Mouse (Mus musculus): ENCODE measurements around the gene Prss43. TPM values are rescaled to one million over a fixed set of nuclear protein-coding genes. Genes with fewer than 3 reads are reported as not detected.
"Not testable (repeated sequence)": the region's sequence is repeated elsewhere in the genome, so short reads cannot be mapped to it uniquely, and the experiment has no call there.

The Prss43 gene
- polyA plus RNA-seq, 1 experiment from 2014 or later = not detected

DNA sequence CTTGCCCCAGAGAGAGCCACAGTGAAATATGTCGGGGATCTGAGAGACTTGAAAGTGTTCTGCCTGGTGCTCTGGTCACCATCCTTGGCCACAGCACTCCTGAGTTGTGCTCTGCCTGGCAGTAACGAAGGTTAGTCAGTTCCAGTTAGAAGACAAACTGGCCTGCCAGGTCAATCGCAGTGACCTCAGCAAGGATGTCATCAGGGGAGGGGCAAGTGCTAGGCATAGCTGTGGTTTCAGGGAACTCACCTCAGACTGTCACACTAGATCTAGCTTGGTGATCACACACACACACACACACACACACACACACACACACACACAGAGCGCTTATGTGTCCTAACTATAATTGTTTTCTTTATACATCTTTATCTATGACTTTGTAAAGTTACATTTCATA, 23.2 kb upstream of the Prss43 start:
- 73% methylated on average over 4 of the region's 4 CpGs for WGBS
- Histone ChIP-seq H3K9ac (replicated peaks) (no peak overlapping the region), H3K27me3 (no peaks in the 10 kb centered on the region), H3K4me2 (replicated peaks) (no peak overlapping the region), H3K4me3 (no peak overlapping the region), H3K36me3 (no peaks in the 10 kb centered on the region), H3K27ac (replicated peaks) (no peak overlapping the region), H3K9me3 (no peaks in the 10 kb centered on the region), H3K4me1 (no peaks in the 10 kb centered on the region)
- ATAC-seq (replicated peaks) = no peak

DNA sequence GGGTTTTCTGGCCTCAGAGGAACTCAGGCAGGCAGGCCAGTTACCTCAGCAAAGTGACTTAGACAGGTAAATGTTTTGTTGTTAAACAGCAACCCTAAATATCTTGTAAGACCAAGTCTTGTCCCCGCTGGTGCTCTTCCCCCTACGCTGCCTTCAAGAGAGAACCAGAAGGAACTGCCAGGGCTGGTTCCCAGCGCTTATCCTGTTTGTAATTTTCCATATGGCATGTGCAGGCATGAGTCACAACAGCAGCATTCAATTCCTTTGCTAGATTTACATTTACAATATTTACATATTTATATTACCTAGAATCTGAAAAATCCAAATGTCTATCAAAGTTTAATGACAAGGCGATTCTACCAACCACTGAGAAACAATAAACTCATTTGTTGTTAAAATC, 16.4 kb upstream of the Prss43 start:
- H3K4me2 ChIP-seq (replicated peaks) = no peak overlapping the region
- WGBS = 81% methylated on average over 4 of the region's 4 CpGs
- H3K36me3 ChIP-seq = no peaks in the 10 kb centered on the region
- no peak overlapping the region for H3K4me3 ChIP-seq
- no peaks in the 10 kb centered on the region for H3K4me1 ChIP-seq
- H3K27me3 ChIP-seq = no peaks in the 10 kb centered on the region
- no peak for ATAC-seq (replicated peaks)
- H3K9me3 ChIP-seq = no peaks in the 10 kb centered on the region
- no peak overlapping the region for H3K9ac ChIP-seq (replicated peaks)
- H3K27ac ChIP-seq (replicated peaks) = no peak overlapping the region

DNA sequence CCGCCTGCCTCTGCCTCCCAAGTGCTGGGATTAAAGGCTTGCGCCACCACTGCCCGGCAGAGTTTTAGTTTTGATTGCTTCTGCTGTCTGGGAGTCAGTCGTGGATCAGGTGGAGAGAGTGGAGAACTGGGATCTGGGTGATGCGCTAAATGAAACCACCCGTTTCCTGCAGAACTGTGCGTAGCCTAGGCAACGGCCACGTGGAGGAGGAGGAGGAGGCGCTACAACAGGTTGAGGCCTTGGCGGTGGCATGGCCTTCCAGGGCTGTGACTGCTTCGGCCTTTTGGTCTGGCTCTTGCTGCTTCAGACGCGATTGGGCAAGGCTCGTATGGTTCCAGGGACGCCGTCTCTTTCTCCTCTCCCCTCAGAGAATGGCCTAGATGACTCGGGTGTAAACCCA, 12.7 kb upstream of the Prss43 start, which contains the start of gene Prss44:
Gene Prss44 (plus strand): TSS at position 206 of the 400 bp plus-strand sequence.
- H3K4me2 ChIP-seq (replicated peaks) = no peak within 1 kb of the TSS
- H3K27me3 ChIP-seq = no peaks in the 10 kb centered on the region
- H3K27ac ChIP-seq (replicated peaks) = no peak within 1 kb of the TSS
- no peaks in the 10 kb centered on the region for H3K36me3 ChIP-seq
- no peaks in the 10 kb centered on the region for H3K9me3 ChIP-seq
- WGBS = 71% methylated on average over 18 of the region's 18 CpGs
- H3K4me1 ChIP-seq = no peaks in the 10 kb centered on the region
- no peak within 1 kb of the TSS for H3K9ac ChIP-seq (replicated peaks)
- no peak for ATAC-seq (replicated peaks)
- H3K4me3 ChIP-seq = no peak within 1 kb of the TSS

DNA sequence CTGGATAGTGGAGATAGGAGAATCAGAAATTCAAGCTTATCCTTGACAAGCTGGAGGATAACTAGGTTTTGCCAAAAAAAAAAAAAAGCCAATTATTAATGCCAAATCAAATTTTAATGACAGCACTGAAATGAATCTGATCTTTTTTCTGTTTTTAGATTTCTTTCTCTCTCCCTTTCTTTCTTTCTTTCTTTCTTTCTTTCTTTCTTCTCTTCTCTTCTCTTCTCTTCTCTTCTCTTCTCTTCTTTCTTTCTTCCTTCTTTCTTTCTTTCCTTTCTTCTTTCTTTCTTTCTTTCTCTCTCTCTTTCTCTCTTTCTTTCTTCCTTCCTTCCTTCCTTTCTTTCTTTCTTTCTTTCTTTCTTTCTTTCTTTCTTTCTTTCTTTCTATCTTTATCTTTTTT, 5.9 kb upstream of the Prss43 start:
- H3K36me3 ChIP-seq; H3K4me1 ChIP-seq; H3K27ac ChIP-seq (replicated peaks): not testable (repeated sequence)

GRCm38 (mm10) chr9:110821436-110821835, 5.1 kb upstream of the Prss43 start:
- H3K27me3 ChIP-seq = no peaks in the 10 kb centered on the region
- H3K4me2 ChIP-seq (replicated peaks) = no peak overlapping the region
- ATAC-seq (replicated peaks) = no peak
- no peak overlapping the region for H3K4me3 ChIP-seq
- no peaks in the 10 kb centered on the region for H3K9me3 ChIP-seq
- 0 out of 2 replicates have a peak, but pooled peaks cover 4% of the 10 kb centered on the region for H3K4me1 ChIP-seq
- no peaks in the 10 kb centered on the region for H3K36me3 ChIP-seq
- H3K27ac ChIP-seq (replicated peaks) = no peak overlapping the region
- WGBS = 86% methylated on average over 7 of the region's 7 CpGs
- no peak overlapping the region for H3K9ac ChIP-seq (replicated peaks)

More for the DNA sequence above, 5.9 kb upstream of the Prss43 start:
- not testable (repeated sequence) for H3K9ac ChIP-seq (replicated peaks); H3K27me3 ChIP-seq; H3K4me3 ChIP-seq; H3K9me3 ChIP-seq; H3K4me2 ChIP-seq (replicated peaks); ATAC-seq (replicated peaks)

- Histone ChIP-seq H3K27me3 (no peaks in the 10 kb centered on the region), H3K27ac (replicated peaks) (no peak overlapping the region), H3K4me3 (no peak overlapping the region), H3K4me1 (0 out of 2 replicates have a peak, but pooled peaks cover 4% of the 10 kb centered on the region), H3K9me3 (no peaks in the 10 kb centered on the region), H3K36me3 (no peaks in the 10 kb centered on the region), H3K4me2 (replicated peaks) (no peak overlapping the region), H3K9ac (replicated peaks) (no peak overlapping the region)
- ATAC-seq (replicated peaks) = no peak
- 75% methylated on average over 4 of the region's 4 CpGs for WGBS
Measured at GRCm38 (mm10) chr9:110825426-110825825, 1.1 kb upstream of the Prss43 start.

GRCm38 (mm10) chr9:110825832-110826231, 658 bp upstream of the Prss43 start:
- no peaks in the 10 kb centered on the region for H3K36me3 ChIP-seq
- 82% methylated on average over 7 of the region's 7 CpGs for WGBS
- no peak overlapping the region for H3K9ac ChIP-seq (replicated peaks)
- no peaks in the 10 kb centered on the region for H3K9me3 ChIP-seq
- H3K4me2 ChIP-seq (replicated peaks) = no peak overlapping the region
- H3K4me1 ChIP-seq = 0 out of 2 replicates have a peak, but pooled peaks cover 4% of the 10 kb centered on the region
- ATAC-seq (replicated peaks) = no peak
- H3K27ac ChIP-seq (replicated peaks) = no peak overlapping the region
- H3K27me3 ChIP-seq = no peaks in the 10 kb centered on the region
- no peak overlapping the region for H3K4me3 ChIP-seq

DNA sequence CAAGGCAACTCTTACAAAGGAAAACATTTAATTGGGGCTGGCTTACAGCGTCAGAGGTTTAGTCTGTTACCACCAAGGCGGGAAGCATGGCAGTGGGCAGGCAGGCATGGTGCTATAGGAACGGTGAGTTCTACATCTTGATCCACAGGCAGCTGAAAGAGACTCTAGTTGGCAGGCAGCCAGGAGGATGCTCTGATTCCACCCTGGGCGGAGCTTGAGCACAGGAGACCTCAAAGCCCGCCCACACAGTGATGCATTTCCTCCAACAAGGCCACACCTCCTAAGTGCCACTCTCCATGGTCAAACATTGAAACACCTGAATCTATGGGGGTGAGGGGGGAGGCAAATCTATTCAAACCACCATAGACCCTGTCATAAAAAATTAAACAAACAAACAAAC, 6.5 kb downstream of the Prss43 start:
- Histone ChIP-seq H3K4me3 (no peak overlapping the region), H3K4me2 (replicated peaks) (no peak overlapping the region), H3K9ac (replicated peaks) (no peak overlapping the region), H3K36me3 (no peaks in the 10 kb centered on the region), H3K9me3 (no peaks in the 10 kb centered on the region), H3K4me1 (no peaks in the 10 kb centered on the region), H3K27me3 (no peaks in the 10 kb centered on the region), H3K27ac (replicated peaks) (no peak overlapping the region)
- no peak for ATAC-seq (replicated peaks)
- WGBS = 79% methylated on average over 5 of the region's 5 CpGs

- WGBS = 76% methylated on average over 19 of the region's 19 CpGs
- no peaks in the 10 kb centered on the region for H3K27me3 ChIP-seq
- ATAC-seq (replicated peaks) = no peak
- no peak within 1 kb of the TSS for H3K27ac ChIP-seq (replicated peaks)
- H3K4me3 ChIP-seq = no peak within 1 kb of the TSS
- H3K36me3 ChIP-seq = no peaks in the 10 kb centered on the region
- H3K4me2 ChIP-seq (replicated peaks) = no peak within 1 kb of the TSS
- no peaks in the 10 kb centered on the region for H3K9me3 ChIP-seq
- H3K4me1 ChIP-seq = no peaks in the 10 kb centered on the region
- no peak within 1 kb of the TSS for H3K9ac ChIP-seq (replicated peaks)
Measured at GRCm38 (mm10) chr9:110834411-110834810, 7.9 kb downstream of the Prss43 start, which contains the start of gene Prss45. TSS of gene Prss45 (plus strand) at chr9:110834588.

- H3K27ac ChIP-seq (replicated peaks) = no peak overlapping the region
- ATAC-seq (replicated peaks) = no peak
- H3K4me2 ChIP-seq (replicated peaks) = no peak overlapping the region
- WGBS = 37% methylated on average over 10 of the region's 10 CpGs
- no peak overlapping the region for H3K9ac ChIP-seq (replicated peaks)
- H3K36me3 ChIP-seq = no peaks in the 10 kb centered on the region
- H3K9me3 ChIP-seq = no peaks in the 10 kb centered on the region
- H3K4me1 ChIP-seq = no peaks in the 10 kb centered on the region
- no peaks in the 10 kb centered on the region for H3K27me3 ChIP-seq
- no peak overlapping the region for H3K4me3 ChIP-seq
Measured at GRCm38 (mm10) chr9:110834961-110835360, 8.5 kb downstream of the Prss43 start.

GRCm38 (mm10) chr9:110836112-110836511, 9.6 kb downstream of the Prss43 start:
- WGBS = 63% methylated on average over 2 of the region's 2 CpGs
- Histone ChIP-seq H3K27ac (replicated peaks) (no peak overlapping the region), H3K4me3 (no peak overlapping the region), H3K9me3 (no peaks in the 10 kb centered on the region), H3K4me2 (replicated peaks) (no peak overlapping the region), H3K4me1 (no peaks in the 10 kb centered on the region), H3K9ac (replicated peaks) (no peak overlapping the region), H3K36me3 (no peaks in the 10 kb centered on the region), H3K27me3 (no peaks in the 10 kb centered on the region)
- no peak for ATAC-seq (replicated peaks)

GRCm38 (mm10) chr9:110840905-110841304, 14.4 kb downstream of the Prss43 start:
- no peaks in the 10 kb centered on the region for H3K27me3 ChIP-seq
- H3K9ac ChIP-seq (replicated peaks) = no peak overlapping the region
- no peaks in the 10 kb centered on the region for H3K9me3 ChIP-seq
- H3K36me3 ChIP-seq = no peaks in the 10 kb centered on the region
- no peak overlapping the region for H3K4me2 ChIP-seq (replicated peaks)
- no peak overlapping the region for H3K27ac ChIP-seq (replicated peaks)
- no peak for ATAC-seq (replicated peaks)
- 85% methylated on average over 6 of the region's 6 CpGs for WGBS
- no peak overlapping the region for H3K4me3 ChIP-seq
- H3K4me1 ChIP-seq = no peaks in the 10 kb centered on the region

GRCm38 (mm10) chr9:110841438-110841837, 14.9 kb downstream of the Prss43 start:
- H3K36me3 ChIP-seq = no peaks in the 10 kb centered on the region
- H3K4me1 ChIP-seq = no peaks in the 10 kb centered on the region
- no peak overlapping the region for H3K9ac ChIP-seq (replicated peaks)
- no peak for ATAC-seq (replicated peaks)
- no peak overlapping the region for H3K27ac ChIP-seq (replicated peaks)
- WGBS = 90% methylated on average over 2 of the region's 2 CpGs
- H3K9me3 ChIP-seq = no peaks in the 10 kb centered on the region
- no peak overlapping the region for H3K4me2 ChIP-seq (replicated peaks)
- no peak overlapping the region for H3K4me3 ChIP-seq
- H3K27me3 ChIP-seq = no peaks in the 10 kb centered on the region

Measured in forebrain, embryonic 15.5 days (tissue).